Mouse (Mus musculus) stomach, embryonic 15.5 days (tissue): ENCODE data around the gene Cxxc4. TPM values are rescaled to one million over a fixed set of nuclear protein-coding genes. Genes with fewer than 3 reads are reported as not detected.

Experiments
- ATAC-seq: fragments of 200-750 bp; cut with Nextera tagmentation; 2 replicates; pipeline ENCODE4 v1.8.0; 2017; ENCODE audit warnings: low read depth, moderate number of reproducible peaks, moderate TSS enrichment; ENCODE audit not compliant: insufficient read depth, low FRiP score
- H3K27ac ChIP-seq: fragments of 300-500 bp; sonication (generic); 2 replicates; pipeline ENCODE4 v1.5.1; 2015; ENCODE audit warnings: mild to moderate bottlenecking, inconsistent platforms
- H3K27me3 ChIP-seq: fragments of 300-500 bp; sonication (generic); replicated peaks from 2 replicates; pipeline ENCODE4 v1.6.1; 2015; ENCODE audit warnings: inconsistent platforms
- H3K36me3 ChIP-seq: fragments of 300-500 bp; sonication (generic); 2 replicates; pipeline ENCODE4 v1.6.1; 2015; ENCODE audit warnings: inconsistent platforms
- H3K4me1 ChIP-seq: fragments of 300-500 bp; sonication (generic); 2 replicates; pipeline ENCODE4 v1.6.1; 2015; ENCODE audit warnings: inconsistent platforms
- H3K4me2 ChIP-seq: fragments of 300-500 bp; sonication (generic); 2 replicates; pipeline ENCODE4 v1.6.1; 2015; ENCODE audit warnings: mild to moderate bottlenecking, inconsistent platforms
- H3K4me3 ChIP-seq: fragments of 300-500 bp; sonication (generic); replicated peaks from 2 replicates; pipeline ENCODE4 v1.5.1; 2015; ENCODE audit warnings: inconsistent platforms
- H3K9ac ChIP-seq: fragments of 300-500 bp; sonication (generic); 2 replicates; pipeline ENCODE4 v1.6.1; 2015; ENCODE audit warnings: inconsistent platforms
- H3K9me3 ChIP-seq: fragments of 300-500 bp; sonication (generic); 2 replicates; pipeline ENCODE4 v1.6.1; 2016; ENCODE audit warnings: inconsistent platforms
- WGBS: fragments of 180-500 bp; shearing (Covaris S2); methylation state at CpG from one replicate; pipeline ENCODE4 v1.1.7; 2015; 5-methylcytosine and 5-hydroxymethylcytosine counted together
- polyA plus RNA-seq: library from polyadenylated mRNA; unstranded; fragments of >200 nt; fragmentation: Nextera tagmentation; extraction: Ambion mirVana; gene quantifications from 2 replicates; pipeline ENCODE4 v1.2.1, GENCODE M21; 2015

The Cxxc4 gene
- polyA plus RNA-seq, 1 experiment from 2014 or later = 5.0 TPM

GRCm38 (mm10) chr3:134235491-134236413 lies 532 bp upstream of the Cxxc4 start:
- no peaks in the 10 kb centered on the region for H3K36me3 ChIP-seq
- peak overlapping the region; percentile 46 for H3K4me3 ChIP-seq
- under 1% methylated on average over 53 of the region's 55 CpGs for WGBS
- H3K9me3 ChIP-seq = no peaks in the 10 kb centered on the region
- ATAC-seq = peak; percentile 80
- peaks cover 8% of the 10 kb centered on the region for H3K4me1 ChIP-seq
- H3K27me3 ChIP-seq = no peaks in the 10 kb centered on the region
- 0 out of 2 replicates have a peak overlapping the region, but pooled peaks have one; percentile 19 for H3K9ac ChIP-seq
- H3K4me2 ChIP-seq = peak overlapping the region; percentile 65
- peak overlapping the region; percentile 80 for H3K27ac ChIP-seq

GRCm38 (mm10) chr3:134237113-134237805 lies 975 bp downstream of the Cxxc4 start:
- Histone ChIP-seq H3K4me1 (peaks cover 8% of the 10 kb centered on the region), H3K9ac (no peak overlapping the region), H3K36me3 (no peaks in the 10 kb centered on the region), H3K27me3 (no peaks in the 10 kb centered on the region), H3K4me2 (peak overlapping the region; percentile 65), H3K27ac (peak overlapping the region; percentile 28; the same call in 1 of the 2 replicates), H3K4me3 (peak overlapping the region; percentile 46), H3K9me3 (no peaks in the 10 kb centered on the region)
- no peak for ATAC-seq
- WGBS = 64% methylated on average over 3 of the region's 3 CpGs

- no peak for ATAC-seq
These were observed 2.5 kb downstream of the Cxxc4 start for GRCm38 (mm10) chr3:134238621-134239310.

GRCm38 (mm10) chr3:134239321-134239970 lies 3.2 kb downstream of the Cxxc4 start:
- peak overlapping the region; percentile 54 for H3K9ac ChIP-seq
- no peaks in the 10 kb centered on the region for H3K9me3 ChIP-seq
- H3K4me3 ChIP-seq = peak overlapping the region; percentile 68
- ATAC-seq = no peak
- WGBS = under 1% methylated on average over 44 of the region's 51 CpGs
- peak overlapping the region; percentile 88 for H3K4me2 ChIP-seq
- peak overlapping the region; percentile 92 for H3K27ac ChIP-seq
- H3K27me3 ChIP-seq = no peaks in the 10 kb centered on the region
- H3K4me1 ChIP-seq = peaks cover 8% of the 10 kb centered on the region
- no peaks in the 10 kb centered on the region for H3K36me3 ChIP-seq

More at GRCm38 (mm10) chr3:134238621-134239310, 2.5 kb downstream of the Cxxc4 start:
- no peaks in the 10 kb centered on the region for H3K36me3 ChIP-seq
- peak overlapping the region; percentile 68 for H3K4me3 ChIP-seq
- H3K27ac ChIP-seq = peak overlapping the region; percentile 92
- no peaks in the 10 kb centered on the region for H3K27me3 ChIP-seq
- H3K4me1 ChIP-seq = peaks cover 8% of the 10 kb centered on the region
- H3K9ac ChIP-seq = no peak overlapping the region
- WGBS = 4% methylated on average over 14 of the region's 14 CpGs
- no peaks in the 10 kb centered on the region for H3K9me3 ChIP-seq
- peak overlapping the region; percentile 88 for H3K4me2 ChIP-seq

- WGBS = 1% methylated on average over 29 of the region's 61 CpGs
- Histone ChIP-seq H3K9me3 (no peaks in the 10 kb centered on the region), H3K4me2 (peak overlapping the region; percentile 88), H3K27me3 (no peaks in the 10 kb centered on the region), H3K36me3 (no peaks in the 10 kb centered on the region), H3K4me3 (peak overlapping the region; percentile 68), H3K27ac (peak overlapping the region; percentile 92), H3K4me1 (peaks cover 6% of the 10 kb centered on the region), H3K9ac (peak overlapping the region; percentile 54)
- ATAC-seq = no peak
These were observed 3.9 kb downstream of the Cxxc4 start for GRCm38 (mm10) chr3:134239971-134240717.

- Histone ChIP-seq H3K27ac (peak overlapping the region; percentile 92), H3K36me3 (no peaks in the 10 kb centered on the region), H3K4me3 (peak overlapping the region; percentile 68), H3K27me3 (no peaks in the 10 kb centered on the region), H3K9ac (peak overlapping the region; percentile 54; the same call in 1 of the 2 replicates), H3K4me2 (peak overlapping the region; percentile 88), H3K4me1 (peaks cover 6% of the 10 kb centered on the region; the same call in 1 of the 2 replicates), H3K9me3 (no peaks in the 10 kb centered on the region)
- ATAC-seq = no peak
- WGBS = 11% methylated on average over 6 of the region's 6 CpGs
These were observed 4.4 kb downstream of the Cxxc4 start for GRCm38 (mm10) chr3:134240718-134241025.

- WGBS = 13% methylated on average over 2 of the region's 2 CpGs
- H3K4me3 ChIP-seq = no peak overlapping the region
- H3K4me1 ChIP-seq = peaks cover 6% of the 10 kb centered on the region; the same call in 1 of the 2 replicates
- 0 out of 2 replicates have a peak overlapping the region, but pooled peaks have one; percentile 5 for H3K4me2 ChIP-seq
- H3K36me3 ChIP-seq = no peaks in the 10 kb centered on the region
- ATAC-seq = peak; percentile 45; the same call in 1 of the 2 replicates
- no peaks in the 10 kb centered on the region for H3K9me3 ChIP-seq
- H3K27me3 ChIP-seq = no peaks in the 10 kb centered on the region
- peak overlapping the region; percentile 42; the same call in 1 of the 2 replicates for H3K27ac ChIP-seq
- H3K9ac ChIP-seq = no peak overlapping the region
These were observed 7.0 kb downstream of the Cxxc4 start for GRCm38 (mm10) chr3:134243168-134243849.

GRCm38 (mm10) chr3:134243850-134244247 lies 7.6 kb downstream of the Cxxc4 start:
- ATAC-seq = no peak
- peaks cover 4% of the 10 kb centered on the region; the same call in 1 of the 2 replicates for H3K4me1 ChIP-seq
- H3K9ac ChIP-seq = no peak overlapping the region
- H3K4me3 ChIP-seq = no peak overlapping the region
- no peaks in the 10 kb centered on the region for H3K9me3 ChIP-seq
- H3K27ac ChIP-seq = peak overlapping the region; percentile 73
- no peaks in the 10 kb centered on the region for H3K27me3 ChIP-seq
- WGBS = 23% methylated on average over 3 of the region's 3 CpGs
- H3K4me2 ChIP-seq = no peak overlapping the region
- no peaks in the 10 kb centered on the region for H3K36me3 ChIP-seq

GRCm38 (mm10) chr3:134254221-134254620 lies 17.9 kb downstream of the Cxxc4 start:
- Histone ChIP-seq H3K4me3 (no peak overlapping the region), H3K36me3 (no peaks in the 10 kb centered on the region), H3K9ac (no peak overlapping the region), H3K4me1 (no peaks in the 10 kb centered on the region), H3K9me3 (no peaks in the 10 kb centered on the region), H3K4me2 (no peak overlapping the region), H3K27me3 (no peaks in the 10 kb centered on the region), H3K27ac (no peak overlapping the region)
- 32% methylated on average over 2 of the region's 2 CpGs for WGBS
- ATAC-seq = no peak

GRCm38 (mm10) chr3:134258715-134259114 lies 22.4 kb downstream of the Cxxc4 start:
- no peaks in the 10 kb centered on the region for H3K9me3 ChIP-seq
- H3K4me1 ChIP-seq = no peaks in the 10 kb centered on the region
- H3K27me3 ChIP-seq = no peaks in the 10 kb centered on the region
- no peak overlapping the region for H3K9ac ChIP-seq
- no peak overlapping the region for H3K4me3 ChIP-seq
- no peak overlapping the region for H3K27ac ChIP-seq
- no peak overlapping the region for H3K4me2 ChIP-seq
- ATAC-seq = no peak
- WGBS = 63% methylated on average over 5 of the region's 5 CpGs
- no peaks in the 10 kb centered on the region for H3K36me3 ChIP-seq
